Mouse (Mus musculus) hindbrain, embryonic 15.5 days (tissue): ENCODE measurements at regions not wholly inside any gene's neighbourhood (a gene's known extent, or its start where the extent isn't known, plus 50 kb on each side); places are given as distances from the start of the nearest gene placed in this dataset.

Experiments
- ATAC-seq: fragments of 200-750 bp; cut with Nextera tagmentation; 2 replicates; pipeline ENCODE4 v1.8.0; 2017; ENCODE audit warnings: low read depth, moderate number of reproducible peaks, moderate TSS enrichment; ENCODE audit not compliant: low FRiP score
- H3K27ac ChIP-seq: fragments of 300-500 bp; sonication (generic); replicated peaks from 2 replicates; pipeline ENCODE4 v1.5.1; 2015; ENCODE audit warnings: mild to moderate bottlenecking, inconsistent platforms
- H3K27me3 ChIP-seq: fragments of 300-500 bp; sonication (generic); 2 replicates; pipeline ENCODE4 v1.6.1; 2015; ENCODE audit warnings: control low read depth, inconsistent platforms
- H3K36me3 ChIP-seq: fragments of 300-500 bp; sonication (generic); 2 replicates; pipeline ENCODE4 v1.6.1; 2015; ENCODE audit warnings: control low read depth, inconsistent platforms
- H3K4me1 ChIP-seq: fragments of 300-500 bp; sonication (generic); replicated peaks from 2 replicates; pipeline ENCODE4 v1.6.1; 2015; ENCODE audit warnings: control low read depth, inconsistent platforms
- H3K4me2 ChIP-seq: fragments of 300-500 bp; sonication (generic); 2 replicates; pipeline ENCODE4 v1.6.1; 2015; ENCODE audit warnings: moderate library complexity, mild to moderate bottlenecking, inconsistent platforms
- H3K4me3 ChIP-seq: fragments of 300-500 bp; sonication (generic); 2 replicates; pipeline ENCODE4 v1.5.1; 2015; ENCODE audit warnings: mild to moderate bottlenecking, inconsistent platforms
- H3K9ac ChIP-seq: fragments of 300-500 bp; sonication (generic); 2 replicates; pipeline ENCODE4 v1.6.1; 2015; ENCODE audit warnings: inconsistent platforms
- H3K9me3 ChIP-seq: fragments of 300-500 bp; sonication (generic); 2 replicates; pipeline ENCODE4 v1.6.1; 2016; ENCODE audit warnings: control low read depth, inconsistent platforms
- WGBS: fragments of 180-500 bp; shearing (Covaris S2); methylation state at CpG from one replicate; pipeline ENCODE4 v1.1.7; 2015; 5-methylcytosine and 5-hydroxymethylcytosine counted together

GRCm38 (mm10) chr3:57972469-57973245 lies 124.8 kb upstream of the Pfn2 start:
- ATAC-seq, result peak; percentile 81; the same call in 1 of the 2 replicates
- 0 out of 2 replicates have a peak overlapping the region, but pooled peaks have one; percentile 31 for H3K27ac ChIP-seq
- H3K9me3 ChIP-seq, result no peaks in the 10 kb centered on the region
- H3K4me3 ChIP-seq, result no peak overlapping the region
- no peaks in the 10 kb centered on the region for H3K36me3 ChIP-seq
- H3K9ac ChIP-seq, result no peak overlapping the region
- H3K4me1 ChIP-seq, result no peaks in the 10 kb centered on the region
- no peak overlapping the region for H3K4me2 ChIP-seq
- no peaks in the 10 kb centered on the region for H3K27me3 ChIP-seq
- WGBS, result 22% methylated on average over 6 of the region's 6 CpGs

DNA sequence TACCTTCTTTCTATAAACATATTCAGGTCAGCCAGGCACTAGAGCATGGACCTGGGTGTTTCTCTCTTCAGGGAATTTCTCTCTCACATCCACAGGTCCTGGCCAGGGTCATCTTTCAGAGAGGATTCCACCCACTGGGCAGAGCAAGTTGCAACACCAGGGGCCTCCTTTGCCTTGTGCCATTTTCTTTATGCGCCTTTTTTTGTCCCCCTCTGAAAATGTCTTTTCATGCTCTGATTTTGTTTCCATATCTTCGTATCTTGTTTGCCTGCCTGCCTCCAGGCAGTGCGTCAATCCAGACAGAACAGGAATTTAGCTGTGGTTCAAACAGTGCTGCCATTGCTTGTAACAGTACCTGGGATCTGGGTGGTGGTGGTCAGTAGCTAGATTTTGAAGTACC lies 125.7 kb upstream of the Pfn2 start:
- no peaks in the 10 kb centered on the region for H3K4me1 ChIP-seq
- no peak overlapping the region for H3K4me2 ChIP-seq
- H3K9ac ChIP-seq, result no peak overlapping the region
- no peaks in the 10 kb centered on the region for H3K9me3 ChIP-seq
- H3K27ac ChIP-seq, result no peak overlapping the region
- H3K36me3 ChIP-seq, result no peaks in the 10 kb centered on the region
- no peak overlapping the region for H3K4me3 ChIP-seq
- no peaks in the 10 kb centered on the region for H3K27me3 ChIP-seq
- WGBS, result 71% methylated on average over 3 of the region's 3 CpGs
- no peak for ATAC-seq

DNA sequence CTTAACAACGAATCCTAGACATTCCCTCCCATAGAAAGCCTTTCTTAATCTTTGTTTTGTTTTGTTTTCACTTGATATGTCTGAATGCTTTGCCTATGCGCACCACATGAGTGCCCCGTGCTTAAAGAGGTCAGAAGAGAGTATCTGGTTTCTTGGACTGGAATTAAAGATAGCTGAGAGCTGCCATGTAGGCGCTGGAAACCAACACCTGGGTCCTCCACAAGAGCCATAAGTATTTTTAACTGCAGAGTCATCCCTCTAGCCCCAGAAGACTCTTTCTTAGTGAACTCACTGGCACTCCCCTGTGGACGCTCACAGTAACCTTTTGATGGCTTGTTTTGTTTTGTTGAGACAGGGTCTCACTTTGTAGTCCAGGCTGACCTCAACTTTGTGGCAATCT lies 127.5 kb upstream of the Pfn2 start:
- WGBS, result 76% methylated on average over 5 of the region's 5 CpGs
- no peak overlapping the region for H3K9ac ChIP-seq
- H3K27ac ChIP-seq, result no peak overlapping the region
- no peak overlapping the region for H3K4me3 ChIP-seq
- H3K4me2 ChIP-seq, result no peak overlapping the region
- H3K4me1 ChIP-seq, result no peaks in the 10 kb centered on the region
- no peak for ATAC-seq
- H3K9me3 ChIP-seq, result no peaks in the 10 kb centered on the region
- H3K36me3 ChIP-seq, result no peaks in the 10 kb centered on the region
- no peaks in the 10 kb centered on the region for H3K27me3 ChIP-seq

- no peaks in the 10 kb centered on the region for H3K27me3 ChIP-seq
- no peak for ATAC-seq
- H3K4me2 ChIP-seq, result no peak overlapping the region
- no peaks in the 10 kb centered on the region for H3K4me1 ChIP-seq
- 81% methylated on average over 5 of the region's 5 CpGs for WGBS
- no peak overlapping the region for H3K9ac ChIP-seq
- H3K36me3 ChIP-seq, result no peaks in the 10 kb centered on the region
- H3K9me3 ChIP-seq, result no peaks in the 10 kb centered on the region
- no peak overlapping the region for H3K4me3 ChIP-seq
- H3K27ac ChIP-seq, result no peak overlapping the region
Observed at GRCm38 (mm10) chr3:57976640-57977229, 128.9 kb upstream of the Pfn2 start.

DNA sequence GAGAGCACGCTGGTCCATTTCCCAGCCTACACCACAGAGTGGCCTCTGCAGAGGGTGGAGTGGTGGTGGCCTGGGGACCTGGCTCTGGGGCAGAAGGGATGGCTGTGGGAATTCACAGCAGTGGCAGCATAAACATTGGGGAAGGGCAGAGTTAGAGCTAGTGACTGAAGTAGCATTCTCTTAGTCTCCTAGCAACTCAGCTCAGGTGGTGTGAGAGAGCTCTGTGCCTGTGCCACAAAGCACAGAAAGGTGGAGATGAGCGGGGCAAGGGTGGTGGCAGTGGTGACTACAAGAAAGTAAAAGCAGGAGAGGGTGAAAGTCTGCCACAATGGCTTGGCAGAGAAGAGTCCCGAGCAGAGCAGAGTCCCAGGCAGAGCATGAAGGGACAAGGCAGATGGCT lies 140.3 kb upstream of the Pfn2 start:
- Histone ChIP-seq H3K27ac (no peak overlapping the region), H3K27me3 (no peaks in the 10 kb centered on the region), H3K4me2 (no peak overlapping the region), H3K36me3 (no peaks in the 10 kb centered on the region), H3K9me3 (no peaks in the 10 kb centered on the region), H3K4me3 (no peak overlapping the region), H3K9ac (no peak overlapping the region), H3K4me1 (no peaks in the 10 kb centered on the region)
- ATAC-seq, result no peak
- 75% methylated on average over 3 of the region's 3 CpGs for whole genome bisulfite sequencing

- H3K9me3 ChIP-seq, result no peaks in the 10 kb centered on the region
- no peak overlapping the region for H3K27ac ChIP-seq
- no peaks in the 10 kb centered on the region for H3K27me3 ChIP-seq
- no peak overlapping the region for H3K9ac ChIP-seq
- H3K4me1 ChIP-seq, result no peaks in the 10 kb centered on the region
- H3K4me2 ChIP-seq, result no peak overlapping the region
- no peak overlapping the region for H3K4me3 ChIP-seq
- 77% methylated on average over 1 of the region's 1 CpGs for WGBS
- H3K36me3 ChIP-seq, result no peaks in the 10 kb centered on the region
- no peak for ATAC-seq
Observed at GRCm38 (mm10) chr3:57990738-57991137, 142.9 kb upstream of the Pfn2 start.

DNA sequence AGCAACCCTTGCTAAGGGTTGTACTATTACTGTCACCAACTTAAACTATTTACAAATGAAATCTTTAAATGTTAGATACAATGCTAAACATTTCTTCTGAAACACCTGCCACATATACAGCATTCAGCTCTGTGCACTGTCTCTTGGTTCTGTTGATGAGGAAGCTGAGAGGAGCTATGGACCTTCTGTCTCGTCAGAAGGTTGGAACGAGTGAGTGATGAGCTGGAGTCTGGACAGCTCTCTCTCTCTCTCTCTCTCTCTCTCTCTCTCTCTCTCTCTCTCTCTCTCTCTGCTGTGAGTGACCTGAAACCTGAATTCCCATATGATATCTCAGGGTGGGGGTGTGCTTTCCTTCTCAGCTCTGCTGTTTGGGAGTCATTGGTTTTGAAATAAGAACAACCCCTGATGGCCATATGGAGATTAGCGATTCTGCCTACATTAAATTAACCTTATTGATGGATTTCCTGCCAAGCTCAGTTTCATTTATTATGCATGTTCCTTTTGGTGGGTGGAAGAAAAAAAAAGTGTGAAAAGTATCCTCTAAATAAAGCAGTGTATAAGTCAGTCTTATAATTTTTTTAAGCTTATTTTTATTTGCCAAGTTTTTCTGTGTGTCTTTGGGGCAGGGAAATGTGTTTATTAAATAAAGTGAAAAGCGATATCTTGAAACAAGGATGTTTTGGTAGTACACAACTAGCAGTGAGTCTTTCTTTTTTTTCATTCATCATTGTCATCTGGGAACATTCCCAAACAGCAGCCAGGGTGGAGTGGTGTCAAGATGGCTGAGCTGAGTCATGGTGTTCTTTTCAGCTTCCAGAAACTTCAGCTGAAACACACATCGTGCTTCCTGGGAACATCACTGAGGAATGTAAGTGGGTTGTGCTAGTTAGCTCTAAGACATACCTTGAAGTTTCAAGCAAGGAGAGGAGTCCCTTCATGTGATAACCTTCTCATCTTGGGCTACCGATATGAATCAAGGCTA lies 150.5 kb upstream of the Pfn2 start:
- Histone ChIP-seq H3K27me3 (no peaks in the 10 kb centered on the region), H3K9ac (no peak overlapping the region), H3K4me1 (no peaks in the 10 kb centered on the region), H3K27ac (no peak overlapping the region), H3K9me3 (no peaks in the 10 kb centered on the region), H3K4me3 (no peak overlapping the region), H3K4me2 (no peak overlapping the region), H3K36me3 (no peaks in the 10 kb centered on the region)
- WGBS, result 75% methylated on average over 6 of the region's 6 CpGs
- ATAC-seq, result no peak

- no peak for ATAC-seq
- Histone ChIP-seq H3K4me3 (no peak overlapping the region), H3K9me3 (no peaks in the 10 kb centered on the region), H3K36me3 (no peaks in the 10 kb centered on the region), H3K27ac (no peak overlapping the region), H3K27me3 (no peaks in the 10 kb centered on the region), H3K4me2 (no peak overlapping the region), H3K9ac (no peak overlapping the region), H3K4me1 (no peaks in the 10 kb centered on the region)
- 54% methylated on average over 7 of the region's 7 CpGs for WGBS
Observed at GRCm38 (mm10) chr3:58002792-58003574, 155.1 kb upstream of the Pfn2 start.

DNA sequence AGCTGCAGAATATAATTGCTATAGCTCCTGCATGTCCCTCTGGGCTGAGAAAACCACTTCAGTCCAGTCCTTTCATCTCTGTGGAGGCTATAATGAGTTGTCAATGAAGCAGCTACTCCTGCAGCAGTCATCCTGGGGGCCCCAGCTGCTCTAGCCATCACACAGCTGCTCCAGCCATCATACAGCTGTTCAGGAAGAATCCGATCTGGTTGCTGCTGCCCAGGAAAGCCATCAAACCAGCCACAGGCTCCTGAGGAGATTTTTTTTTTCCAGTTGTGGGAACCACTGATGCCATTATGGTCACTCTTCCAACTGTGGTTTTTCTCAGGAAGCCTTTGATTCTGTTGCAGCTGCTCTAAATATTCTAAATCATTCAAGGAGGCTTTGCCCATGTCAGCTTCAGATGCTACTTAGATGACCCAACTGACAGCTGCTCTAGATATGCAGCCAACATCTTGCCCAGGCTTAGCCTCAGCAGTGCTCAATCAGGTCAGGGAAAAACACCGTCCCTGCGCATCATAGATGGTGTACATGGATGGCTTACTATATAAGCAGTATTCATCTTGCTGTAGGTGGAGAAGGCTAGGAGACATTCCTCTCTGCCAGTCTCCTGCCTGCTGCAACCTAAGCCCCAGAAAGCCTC lies 177.0 kb upstream of the Pfn2 start:
- ATAC-seq, result no peak
- no peaks in the 10 kb centered on the region for H3K27me3 ChIP-seq

DNA sequence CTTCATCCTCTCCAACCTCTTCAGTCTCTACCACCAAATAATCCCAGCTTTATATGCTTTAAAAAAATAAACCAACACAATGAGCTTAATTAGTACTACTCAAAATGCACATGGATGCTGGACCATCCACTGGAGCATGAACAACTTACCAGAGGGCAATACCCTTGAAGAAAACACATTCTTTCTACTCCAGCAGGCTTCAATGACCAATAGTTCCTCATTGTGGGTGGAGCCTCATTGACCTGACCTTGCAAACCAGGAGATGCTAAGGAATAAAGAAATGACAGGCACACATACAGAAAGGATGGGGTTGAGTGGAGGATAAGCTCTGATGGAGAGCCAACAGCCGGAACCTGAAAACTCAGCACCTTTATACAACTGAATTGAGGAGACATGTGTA lies 201.7 kb upstream of the Pfn2 start:
- no peaks in the 10 kb centered on the region for H3K9me3 ChIP-seq
- H3K36me3 ChIP-seq, result no peaks in the 10 kb centered on the region
- H3K4me2 ChIP-seq, result no peak overlapping the region
- no peak overlapping the region for H3K27ac ChIP-seq
- no peak overlapping the region for H3K9ac ChIP-seq
- no peaks in the 10 kb centered on the region for H3K4me1 ChIP-seq
- no peak overlapping the region for H3K4me3 ChIP-seq
- 85% methylated on average over 1 of the region's 1 CpGs for WGBS
- no peak for ATAC-seq
- no peaks in the 10 kb centered on the region for H3K27me3 ChIP-seq

More for the DNA sequence above, 177.0 kb upstream of the Pfn2 start:
- Histone ChIP-seq H3K4me3 (no peak overlapping the region), H3K4me1 (no peaks in the 10 kb centered on the region), H3K36me3 (no peaks in the 10 kb centered on the region), H3K27ac (no peak overlapping the region), H3K9me3 (no peaks in the 10 kb centered on the region), H3K9ac (no peak overlapping the region), H3K4me2 (no peak overlapping the region)
- WGBS, result 75% methylated on average over 3 of the region's 3 CpGs

- H3K27ac ChIP-seq, result no peak overlapping the region
- H3K27me3 ChIP-seq, result no peaks in the 10 kb centered on the region
- H3K4me1 ChIP-seq, result no peaks in the 10 kb centered on the region
- no peak overlapping the region for H3K4me2 ChIP-seq
- H3K9ac ChIP-seq, result no peak overlapping the region
- ATAC-seq, result no peak
- 88% methylated on average over 7 of the region's 7 CpGs for WGBS
- no peak overlapping the region for H3K4me3 ChIP-seq
- no peaks in the 10 kb centered on the region for H3K9me3 ChIP-seq
- no peaks in the 10 kb centered on the region for H3K36me3 ChIP-seq
Observed at GRCm38 (mm10) chr3:58054726-58055125, 206.8 kb upstream of the Pfn2 start.
